Mouse (Mus musculus): ENCODE measurements around the gene Zfp286. TPM values are rescaled to one million over a fixed set of nuclear protein-coding genes. Genes with fewer than 3 reads are reported as not detected.

The Zfp286 gene
- polyA plus RNA-seq, 1 experiment from 2014 or later = 14.8 TPM

GRCm38 (mm10) chr11:62809201-62809600 lies 19.9 kb upstream of the Zfp286 start:
- Histone ChIP-seq H3K27me3 (ENCODE audit: control insufficient read depth, insufficient read depth, low read depth, low read length) (no peaks in the 10 kb centered on the region), H3K4me1 (replicated peaks; ENCODE audit: control insufficient read depth, insufficient read depth, low read length) (peaks cover 6% of the 10 kb centered on the region; the same call in 1 of the 2 replicates), H3K4me2 (ENCODE audit: low read depth, low read length) (no peak overlapping the region), H3K27ac (ENCODE audit: low read length) (no peak overlapping the region), H3K36me3 (ENCODE audit: control insufficient read depth, insufficient read depth, low read length) (no peaks in the 10 kb centered on the region), H3K9ac (ENCODE audit: low read length) (no peak overlapping the region), H3K9me3 (ENCODE audit: control insufficient read depth, low read length) (no peaks in the 10 kb centered on the region), H3K4me3 (ENCODE audit: low read length) (no peak overlapping the region)
- 63% methylated on average over 4 of the region's 4 CpGs for WGBS
- no peak for ATAC-seq (ENCODE audit: low read depth)

GRCm38 (mm10) chr11:62807965-62808364 lies 18.7 kb upstream of the Zfp286 start:
- ATAC-seq (ENCODE audit: low read depth) = no peak
- WGBS = 83% methylated on average over 2 of the region's 2 CpGs
- no peaks in the 10 kb centered on the region for H3K27me3 ChIP-seq (ENCODE audit: control insufficient read depth, insufficient read depth, low read depth, low read length)
- H3K9ac ChIP-seq (ENCODE audit: low read length) = no peak overlapping the region
- H3K4me2 ChIP-seq (ENCODE audit: low read depth, low read length) = no peak overlapping the region
- H3K27ac ChIP-seq (ENCODE audit: low read length) = no peak overlapping the region
- H3K4me1 ChIP-seq (replicated peaks; ENCODE audit: control insufficient read depth, insufficient read depth, low read length) = no peaks in the 10 kb centered on the region; the same call in 1 of the 2 replicates
- no peaks in the 10 kb centered on the region for H3K9me3 ChIP-seq (ENCODE audit: control insufficient read depth, low read length)
- no peak overlapping the region for H3K4me3 ChIP-seq (ENCODE audit: low read length)
- H3K36me3 ChIP-seq (ENCODE audit: control insufficient read depth, insufficient read depth, low read length) = no peaks in the 10 kb centered on the region

DNA sequence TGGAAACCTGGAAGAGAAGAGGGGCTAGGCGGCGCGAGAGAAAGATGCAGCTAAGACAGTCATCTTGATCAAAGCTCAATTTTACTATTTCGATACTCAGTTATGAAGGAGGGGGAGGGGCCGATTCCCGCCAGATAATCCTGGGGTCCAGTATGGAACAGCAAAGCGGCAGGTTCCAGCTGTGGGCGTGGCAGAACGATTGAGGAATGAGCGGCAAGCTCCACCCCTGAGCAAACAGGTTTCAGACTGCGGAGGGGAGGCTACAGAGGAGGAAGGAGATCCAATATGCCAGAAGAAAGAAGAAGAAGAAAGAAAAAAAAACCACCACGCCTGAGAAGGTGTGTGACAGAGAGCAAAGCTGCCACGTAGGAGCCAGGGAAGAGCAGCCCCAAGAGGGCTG lies 14.9 kb upstream of the Zfp286 start:
- no peaks in the 10 kb centered on the region for H3K4me1 ChIP-seq (replicated peaks; ENCODE audit: control insufficient read depth, insufficient read depth, low read length)
- H3K4me3 ChIP-seq (ENCODE audit: low read length) = no peak overlapping the region
- H3K9me3 ChIP-seq (ENCODE audit: control insufficient read depth, low read length) = no peaks in the 10 kb centered on the region
- no peak overlapping the region; the same call in 1 of the 2 replicates for H3K4me2 ChIP-seq (ENCODE audit: low read depth, low read length)
- no peaks in the 10 kb centered on the region for H3K27me3 ChIP-seq (ENCODE audit: control insufficient read depth, insufficient read depth, low read depth, low read length)
- H3K27ac ChIP-seq (ENCODE audit: low read length) = no peak overlapping the region
- WGBS = 33% methylated on average over 13 of the region's 13 CpGs
- H3K9ac ChIP-seq (ENCODE audit: low read length) = no peak overlapping the region
- H3K36me3 ChIP-seq (ENCODE audit: control insufficient read depth, insufficient read depth, low read length) = no peaks in the 10 kb centered on the region
- no peak for ATAC-seq (ENCODE audit: low read depth)

- ATAC-seq (ENCODE audit: low read depth) = no peak; the same call in 1 of the 2 replicates
- H3K9ac ChIP-seq (ENCODE audit: low read length) = peak overlapping the region; percentile 76
- H3K9me3 ChIP-seq (ENCODE audit: control insufficient read depth, low read length) = no peaks in the 10 kb centered on the region
- H3K4me1 ChIP-seq (replicated peaks; ENCODE audit: control insufficient read depth, insufficient read depth, low read length) = no peaks in the 10 kb centered on the region
- H3K27ac ChIP-seq (ENCODE audit: low read length) = no peak overlapping the region
- H3K27me3 ChIP-seq (ENCODE audit: control insufficient read depth, insufficient read depth, low read depth, low read length) = no peaks in the 10 kb centered on the region
- 53% methylated on average over 3 of the region's 3 CpGs for WGBS
- H3K4me2 ChIP-seq (ENCODE audit: low read depth, low read length) = peak overlapping the region; percentile 67
- H3K4me3 ChIP-seq (ENCODE audit: low read length) = peak overlapping the region; percentile 56
- peaks cover 10% of the 10 kb centered on the region for H3K36me3 ChIP-seq (ENCODE audit: control insufficient read depth, insufficient read depth, low read length)
These were observed 315 bp upstream of the Zfp286 start for GRCm38 (mm10) chr11:62789617-62789936.

- Histone ChIP-seq H3K27me3 (ENCODE audit: control insufficient read depth, insufficient read depth, low read depth, low read length) (no peaks in the 10 kb centered on the region), H3K36me3 (ENCODE audit: control insufficient read depth, insufficient read depth, low read length) (peaks cover 35% of the 10 kb centered on the region), H3K9ac (ENCODE audit: low read length) (no peak overlapping the region), H3K9me3 (ENCODE audit: control insufficient read depth, low read length) (peaks cover 38% of the 10 kb centered on the region), H3K27ac (ENCODE audit: low read length) (no peak overlapping the region), H3K4me3 (ENCODE audit: low read length) (no peak overlapping the region), H3K4me1 (replicated peaks; ENCODE audit: control insufficient read depth, insufficient read depth, low read length) (no peaks in the 10 kb centered on the region), H3K4me2 (ENCODE audit: low read depth, low read length) (no peak overlapping the region)
- 94% methylated on average over 7 of the region's 7 CpGs for WGBS
- no peak for ATAC-seq (ENCODE audit: low read depth)
These were observed 12.8 kb downstream of the Zfp286 start for GRCm38 (mm10) chr11:62776510-62776909.

DNA sequence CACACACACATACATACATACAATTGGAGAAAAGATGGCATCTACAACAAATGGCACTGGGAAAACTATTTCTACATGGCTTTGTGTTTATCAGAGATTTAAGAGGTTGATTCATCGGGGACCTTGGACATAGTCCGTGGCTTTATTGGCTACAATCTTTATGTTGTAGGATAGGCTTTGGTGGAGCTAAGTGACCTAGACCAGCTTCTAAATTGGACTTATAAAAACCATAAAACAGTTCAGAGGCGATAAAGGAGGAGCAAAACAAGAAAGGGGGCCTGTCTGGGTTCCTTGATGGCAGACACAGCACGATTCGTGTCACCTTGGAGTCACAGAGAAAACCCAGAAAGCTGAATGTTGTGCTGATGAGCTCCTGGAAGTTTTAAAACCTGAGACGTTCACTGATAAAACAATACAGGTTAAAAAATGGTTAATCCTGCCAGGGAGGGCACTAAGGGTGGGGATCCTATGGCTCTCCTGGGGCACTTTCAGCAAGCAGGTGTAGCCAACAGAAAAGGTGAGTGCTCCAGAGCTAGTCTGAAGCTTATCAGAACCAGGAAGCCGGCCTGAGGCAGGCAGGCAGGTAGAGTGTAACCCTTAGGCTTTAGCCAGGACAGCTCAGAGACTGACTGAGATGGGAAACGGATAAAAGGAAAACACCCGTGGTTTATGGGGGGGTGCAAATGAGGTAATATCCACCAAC lies 28.4 kb downstream of the Zfp286 start:
- H3K9me3 ChIP-seq (ENCODE audit: control insufficient read depth, low read length) = no peaks in the 10 kb centered on the region
- 69% methylated on average over 9 of the region's 9 CpGs for WGBS
- H3K9ac ChIP-seq (ENCODE audit: low read length) = no peak overlapping the region
- no peak overlapping the region for H3K4me3 ChIP-seq (ENCODE audit: low read length)
- H3K36me3 ChIP-seq (ENCODE audit: control insufficient read depth, insufficient read depth, low read length) = no peaks in the 10 kb centered on the region
- no peaks in the 10 kb centered on the region for H3K27me3 ChIP-seq (ENCODE audit: control insufficient read depth, insufficient read depth, low read depth, low read length)
- peaks cover 4% of the 10 kb centered on the region for H3K4me1 ChIP-seq (replicated peaks; ENCODE audit: control insufficient read depth, insufficient read depth, low read length)
- H3K27ac ChIP-seq (ENCODE audit: low read length) = no peak overlapping the region
- ATAC-seq (ENCODE audit: low read depth) = no peak
- H3K4me2 ChIP-seq (ENCODE audit: low read depth, low read length) = no peak overlapping the region

DNA sequence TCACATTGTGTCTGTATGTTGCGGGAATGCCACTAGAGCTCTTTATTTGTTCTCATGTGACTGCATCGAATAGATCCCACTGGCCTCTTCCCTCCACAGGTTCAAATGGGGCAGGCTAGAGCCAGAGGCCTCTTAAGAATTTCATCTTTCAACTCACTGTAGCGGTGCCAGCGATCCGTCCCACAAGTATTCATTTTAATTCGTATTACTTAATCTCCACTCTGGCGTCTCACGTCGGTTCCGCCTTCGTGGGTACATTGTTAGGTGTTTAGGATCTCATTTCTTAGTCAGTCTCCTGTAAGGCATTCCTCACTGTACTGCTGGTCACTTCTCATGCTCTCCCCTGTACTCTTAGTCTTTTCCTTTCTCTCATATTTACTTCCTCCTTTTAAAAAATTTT lies 30.8 kb downstream of the Zfp286 start:
- Histone ChIP-seq H3K4me2 (ENCODE audit: low read depth, low read length) (no peak overlapping the region), H3K4me3 (ENCODE audit: low read length) (no peak overlapping the region), H3K36me3 (ENCODE audit: control insufficient read depth, insufficient read depth, low read length) (no peaks in the 10 kb centered on the region), H3K27me3 (ENCODE audit: control insufficient read depth, insufficient read depth, low read depth, low read length) (no peaks in the 10 kb centered on the region), H3K9ac (ENCODE audit: low read length) (no peak overlapping the region), H3K4me1 (replicated peaks; ENCODE audit: control insufficient read depth, insufficient read depth, low read length) (peaks cover 4% of the 10 kb centered on the region), H3K27ac (ENCODE audit: low read length) (no peak overlapping the region), H3K9me3 (ENCODE audit: control insufficient read depth, low read length) (no peaks in the 10 kb centered on the region)
- no peak for ATAC-seq (ENCODE audit: low read depth)
- 94% methylated on average over 11 of the region's 11 CpGs for WGBS

- Histone ChIP-seq H3K27me3 (ENCODE audit: control insufficient read depth, insufficient read depth, low read depth, low read length) (no peaks in the 10 kb centered on the region), H3K27ac (ENCODE audit: low read length) (no peak overlapping the region), H3K9ac (ENCODE audit: low read length) (no peak overlapping the region), H3K36me3 (ENCODE audit: control insufficient read depth, insufficient read depth, low read length) (no peaks in the 10 kb centered on the region), H3K4me2 (ENCODE audit: low read depth, low read length) (no peak overlapping the region), H3K4me3 (ENCODE audit: low read length) (no peak overlapping the region), H3K9me3 (ENCODE audit: control insufficient read depth, low read length) (no peaks in the 10 kb centered on the region), H3K4me1 (replicated peaks; ENCODE audit: control insufficient read depth, insufficient read depth, low read length) (peaks cover 4% of the 10 kb centered on the region)
- 76% methylated on average over 6 of the region's 6 CpGs for WGBS
- no peak for ATAC-seq (ENCODE audit: low read depth)
These were observed 31.4 kb downstream of the Zfp286 start for GRCm38 (mm10) chr11:62757906-62758305.

- ATAC-seq (ENCODE audit: low read depth) = no peak; the same call in 1 of the 2 replicates
- Histone ChIP-seq H3K27ac (ENCODE audit: low read length) (no peak overlapping the region), H3K4me2 (ENCODE audit: low read depth, low read length) (peak overlapping the region; percentile 54), H3K9me3 (ENCODE audit: control insufficient read depth, low read length) (no peaks in the 10 kb centered on the region), H3K36me3 (ENCODE audit: control insufficient read depth, insufficient read depth, low read length) (no peaks in the 10 kb centered on the region), H3K9ac (ENCODE audit: low read length) (peak overlapping the region; percentile 17; the same call in 1 of the 2 replicates), H3K4me1 (replicated peaks; ENCODE audit: control insufficient read depth, insufficient read depth, low read length) (peaks cover 3% of the 10 kb centered on the region), H3K27me3 (ENCODE audit: control insufficient read depth, insufficient read depth, low read depth, low read length) (no peaks in the 10 kb centered on the region), H3K4me3 (ENCODE audit: low read length) (peak overlapping the region; percentile 22)
- 3% methylated on average over 7 of the region's 7 CpGs for WGBS
These were observed 32.1 kb downstream of the Zfp286 start for GRCm38 (mm10) chr11:62757143-62757507.

Measured in lung, embryonic 16.5 days (tissue).